Mouse (Mus musculus) embryonic fibroblast, embryonic 13.5 days (primary cell): ENCODE data around the gene Pole3. TPM values are rescaled to one million over a fixed set of nuclear protein-coding genes. Genes with fewer than 3 reads are reported as not detected.
A peak's percentile ranks its signal among the peaks of the same experiment; 100 is the strongest.

ENCODE experiments used
- H3K27ac ChIP-seq: 2 replicates; pipeline ENCODE4 v1.5.1; 2012; ENCODE audit warnings: low read length, control low read depth, inconsistent platforms; ENCODE audit not compliant: insufficient read depth
- H3K4me1 ChIP-seq: 2 replicates; pipeline ENCODE4 v1.6.1; 2011; ENCODE audit warnings: low read length; ENCODE audit not compliant: control insufficient read depth, insufficient read depth
- H3K4me3 ChIP-seq: 2 replicates; pipeline ENCODE4 v1.5.1; 2011; ENCODE audit warnings: mild to moderate bottlenecking, control low read depth, low read length; ENCODE audit not compliant: insufficient read depth
- CTCF ChIP-seq: IDR thresholded peaks from 2 replicates; pipeline ENCODE4 v1.5.1; 2011; ENCODE audit warnings: mild to moderate bottlenecking, control low read depth, low read length, moderate library complexity, borderline replicate concordance; ENCODE audit not compliant: insufficient read depth
- POLR2A ChIP-seq: IDR thresholded peaks from 2 replicates; pipeline ENCODE4 v1.6.1; 2011; ENCODE audit warnings: low read depth, mild to moderate bottlenecking, control low read depth, low read length, moderate library complexity
- polyA plus RNA-seq: library from polyadenylated mRNA; stranded (reverse); fragments of >200 nt; gene quantifications from 2 replicates; pipeline ENCODE4 v1.2.4, GENCODE M21; 2011; ENCODE audit warnings: low read depth; ENCODE audit not compliant: missing spikeins, insufficient read length

Pole3 gene
- polyA plus RNA-seq: 39.7 and 40.7 TPM in 2 replicates

DNA sequence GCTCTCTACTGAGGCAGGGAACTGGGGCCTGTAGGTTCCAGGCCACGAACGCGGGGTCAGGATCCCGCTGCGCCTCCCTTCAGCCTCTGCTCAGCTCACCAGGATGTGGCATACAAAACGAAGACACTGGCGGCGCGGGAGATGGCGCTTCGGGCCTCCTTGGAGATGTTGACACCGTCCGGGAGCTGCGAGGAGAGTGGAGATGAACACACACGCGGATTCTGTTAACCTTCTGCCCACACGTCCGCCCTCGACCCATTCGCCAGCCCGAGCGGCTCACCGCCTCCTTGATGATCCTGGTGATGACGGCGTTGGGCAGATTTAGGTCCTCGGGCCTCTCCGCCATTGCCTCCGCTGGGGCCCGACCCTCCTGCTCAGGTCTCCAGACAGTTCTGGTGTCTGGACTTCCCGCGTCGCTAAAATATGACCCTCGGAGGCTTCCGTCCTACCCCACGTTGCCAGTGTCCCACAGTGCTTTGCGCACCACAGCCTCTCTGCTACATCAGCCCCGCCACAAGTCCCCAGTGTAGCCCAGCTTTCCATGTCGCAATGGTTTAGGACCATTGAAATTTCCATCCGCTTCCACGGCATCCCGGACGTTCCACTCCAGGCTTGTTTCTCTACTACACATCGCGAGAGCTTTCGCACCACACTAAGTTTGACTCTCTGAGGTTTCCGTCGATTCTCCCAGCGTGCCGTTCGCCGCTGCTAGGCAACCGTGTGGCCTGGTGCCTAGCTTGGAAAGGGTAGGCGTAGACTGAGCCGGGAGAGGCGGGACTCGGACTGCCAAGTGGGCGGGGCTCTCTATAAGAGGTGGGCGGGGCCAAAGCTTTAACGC, at the start of gene Pole3, which contains the start of gene 4933430I17Rik:
Gene Pole3, minus strand, starts transcription at position 418 of the 838 bp plus-strand sequence.
Gene 4933430I17Rik, plus strand, starts transcription at position 719 of the 838 bp plus-strand sequence.
- peak within 1 kb of the TSS; percentile 98 for H3K27ac ChIP-seq
- H3K4me1 ChIP-seq: peaks cover 3% of the 10 kb centered on the region; the same call in 1 of the 2 replicates
- TF ChIP-seq CTCF (no peak), POLR2A (peak; percentile 49; the same call in 1 of the 2 replicates)
- peak within 1 kb of the TSS; percentile 69 for H3K4me3 ChIP-seq

DNA sequence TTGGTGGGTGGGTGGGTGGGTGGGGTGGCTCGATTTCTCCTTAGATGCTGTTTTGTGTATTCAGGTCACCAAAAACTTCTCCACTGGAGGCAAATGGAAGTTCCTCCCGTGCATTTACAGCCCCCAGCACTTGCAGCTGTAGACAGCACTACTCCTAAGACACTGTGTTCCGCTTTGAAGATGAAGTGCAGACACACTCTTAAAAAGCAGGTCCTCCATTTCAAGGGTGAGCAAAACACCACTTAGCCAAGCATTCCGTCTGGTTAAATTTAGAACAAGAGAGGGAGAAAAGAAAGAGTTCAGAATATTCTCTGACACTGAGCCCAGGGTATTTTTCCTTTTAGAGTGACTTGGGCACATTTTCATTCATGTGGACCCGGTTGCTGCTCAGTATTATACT, 45.2 kb upstream of the Pole3 start:
- Histone ChIP-seq H3K4me1 (no peaks in the 10 kb centered on the region), H3K4me3 (no peak overlapping the region), H3K27ac (no peak overlapping the region)
- TF ChIP-seq CTCF (no peak), POLR2A (no peak)

DNA sequence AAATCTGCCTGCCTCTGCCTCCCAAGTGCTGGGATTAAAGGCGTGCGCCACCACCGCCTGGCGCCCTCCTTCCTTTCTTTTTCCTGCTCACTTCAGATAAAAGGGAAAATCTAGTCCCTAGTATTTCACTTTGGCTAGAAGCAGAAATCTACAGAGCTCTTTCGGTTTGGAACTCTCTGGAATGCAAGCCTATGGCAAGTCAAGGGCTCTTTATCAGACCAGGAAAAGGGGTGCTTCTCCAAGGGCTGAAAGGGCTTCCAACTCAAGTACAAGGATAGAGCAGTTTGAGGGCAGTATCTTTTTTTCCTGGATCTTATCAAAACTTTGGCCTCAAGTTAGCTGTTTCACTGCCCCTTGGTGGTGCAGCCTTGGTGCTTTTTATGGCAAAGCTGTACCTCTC, 44.7 kb upstream of the Pole3 start:
- TF ChIP-seq CTCF (no peak), POLR2A (no peak)
- Histone ChIP-seq H3K27ac (no peak overlapping the region), H3K4me3 (no peak overlapping the region), H3K4me1 (no peaks in the 10 kb centered on the region)

DNA sequence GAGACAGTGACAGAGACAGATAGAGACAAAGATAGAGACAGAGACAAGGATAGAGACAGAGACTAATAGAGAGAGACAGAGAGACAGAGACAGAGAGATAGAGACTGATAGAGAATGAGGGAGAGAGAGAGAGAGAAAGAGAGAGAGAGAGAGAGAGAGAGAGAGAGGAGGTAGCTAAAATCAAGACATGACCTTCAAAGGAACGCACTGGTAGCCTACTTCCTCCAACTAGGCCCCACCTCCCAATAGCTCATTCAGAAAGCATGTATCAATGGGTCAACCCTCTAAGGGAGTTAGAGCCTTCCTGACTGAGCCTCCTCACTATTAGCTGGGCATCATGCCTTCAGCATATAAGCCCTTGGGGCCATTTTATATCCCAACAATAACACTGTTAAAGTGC, 43.5 kb upstream of the Pole3 start:
- no peaks in the 10 kb centered on the region for H3K4me1 ChIP-seq
- H3K4me3 ChIP-seq: no peak overlapping the region
- TF ChIP-seq POLR2A: no peak
- TF ChIP-seq CTCF: no peak
- no peak overlapping the region for H3K27ac ChIP-seq

DNA sequence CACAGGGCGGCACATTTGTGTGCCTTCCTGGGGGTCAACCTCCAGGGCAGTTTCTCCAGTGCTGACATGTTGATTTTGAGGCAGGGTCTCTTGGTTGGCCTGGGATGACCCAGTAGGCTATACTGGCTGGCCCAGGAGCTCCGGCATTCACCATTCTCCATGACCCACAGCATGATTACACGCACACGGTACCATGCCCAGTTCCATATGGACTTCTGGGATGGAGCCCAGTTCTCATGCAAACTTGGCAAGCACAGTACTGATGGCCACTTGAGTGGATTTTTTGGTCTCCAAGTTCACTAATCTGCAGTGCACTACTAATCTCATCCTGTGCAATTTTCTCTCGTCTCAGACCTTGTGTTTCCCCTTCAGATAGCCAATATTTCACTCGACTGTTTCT, 42.8 kb upstream of the Pole3 start:
- Histone ChIP-seq H3K4me1 (no peaks in the 10 kb centered on the region), H3K4me3 (no peak overlapping the region), H3K27ac (no peak overlapping the region)
- TF ChIP-seq CTCF (no peak), POLR2A (no peak)

DNA sequence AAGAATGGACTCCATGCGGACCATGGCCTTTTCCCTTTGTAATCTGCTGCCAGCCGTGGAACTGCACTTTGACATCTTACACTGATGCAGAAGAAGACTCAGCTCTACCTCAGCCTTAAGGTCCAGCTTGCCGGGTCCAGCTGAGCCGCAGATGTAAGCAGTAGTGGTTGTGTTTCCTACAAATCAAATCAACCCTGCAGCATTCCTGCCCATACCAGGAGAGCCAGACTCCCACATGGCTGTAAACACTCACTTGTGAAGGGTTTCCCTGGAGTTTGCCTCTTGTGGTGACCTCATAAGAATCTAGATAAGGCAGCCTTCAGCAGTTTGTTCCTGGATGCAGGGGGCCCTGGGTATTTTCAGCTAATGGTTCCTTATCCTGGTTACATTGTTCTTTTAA, 41.7 kb upstream of the Pole3 start:
- H3K4me3 ChIP-seq: no peak overlapping the region
- no peaks in the 10 kb centered on the region for H3K4me1 ChIP-seq
- no peak overlapping the region for H3K27ac ChIP-seq
- no peak for TF ChIP-seq POLR2A

DNA sequence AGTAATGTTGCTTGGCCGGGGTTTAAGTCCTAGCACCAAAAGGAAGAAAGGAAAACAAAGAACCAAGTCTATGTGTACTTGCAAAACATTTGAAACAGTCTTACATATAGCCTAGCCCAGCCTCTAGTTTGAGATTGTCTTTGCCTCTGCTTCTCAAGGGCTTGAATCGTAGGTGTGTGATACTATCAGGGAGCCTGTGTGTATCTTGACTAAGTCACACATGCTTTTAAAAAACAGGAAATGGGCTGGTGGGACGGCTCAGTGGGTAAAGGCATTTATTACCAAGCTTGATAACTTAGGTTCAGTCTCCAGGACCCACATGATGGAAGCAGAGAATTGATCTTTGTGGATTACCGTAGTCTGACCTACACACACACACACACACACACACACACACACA, 37.1 kb upstream of the Pole3 start:
- TF ChIP-seq POLR2A (no peak), CTCF (no peak)
- no peak overlapping the region for H3K4me3 ChIP-seq
- no peaks in the 10 kb centered on the region; the same call in 1 of the 2 replicates for H3K4me1 ChIP-seq
- no peak overlapping the region for H3K27ac ChIP-seq

DNA sequence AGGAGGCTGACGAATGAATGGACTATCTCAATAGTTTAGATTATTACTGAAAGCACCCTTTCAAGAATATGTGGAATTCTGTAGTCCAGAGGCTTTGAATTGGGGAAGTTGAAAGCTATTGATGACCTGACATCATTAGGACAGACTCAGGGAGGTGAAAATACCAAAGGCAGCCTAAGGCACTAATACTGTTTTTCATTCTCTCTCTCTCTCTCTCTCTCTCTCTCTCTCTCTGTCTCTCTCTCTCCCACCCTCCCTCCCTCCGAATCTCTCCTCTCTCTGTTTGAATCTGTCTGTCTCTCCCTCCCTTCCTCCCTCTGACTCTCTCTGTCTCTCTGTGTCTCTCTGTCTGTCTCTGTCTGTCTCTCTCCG, 36.7 kb upstream of the Pole3 start:
- Histone ChIP-seq H3K27ac (no peak overlapping the region), H3K4me3 (no peak overlapping the region)

DNA sequence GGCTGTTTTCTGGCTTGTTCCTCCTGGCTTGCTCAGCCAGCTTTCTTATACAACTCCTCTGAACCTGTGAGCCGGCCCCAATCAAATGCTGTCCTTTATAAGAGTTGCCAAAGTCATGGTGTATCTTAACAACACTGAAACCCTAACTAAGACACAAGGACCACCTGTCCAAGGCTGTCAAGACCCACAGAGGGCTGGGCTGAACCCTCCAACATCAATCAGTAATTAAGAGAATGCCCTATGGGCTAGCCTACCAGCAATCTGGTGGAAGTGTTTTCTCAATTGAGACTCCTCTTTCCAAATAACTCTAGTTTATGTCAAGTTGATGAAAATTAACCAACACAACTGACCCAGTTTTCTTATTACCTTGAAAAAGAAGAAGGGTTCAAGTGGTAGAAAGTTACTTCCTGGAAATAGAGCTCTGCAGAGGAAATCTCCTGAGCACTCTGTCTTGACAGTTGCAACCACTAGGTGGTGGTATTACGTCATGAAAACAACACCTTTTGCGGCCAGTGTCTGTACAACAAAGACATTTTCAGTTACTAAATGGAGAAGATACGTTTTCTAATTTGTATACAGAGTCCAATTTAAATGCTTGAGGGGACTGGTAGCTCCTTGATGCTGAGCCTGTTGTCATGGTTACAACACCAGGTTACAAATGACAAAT, 36.2 kb upstream of the Pole3 start:
- Histone ChIP-seq H3K4me1 (no peaks in the 10 kb centered on the region; the same call in 1 of the 2 replicates), H3K27ac (no peak overlapping the region), H3K4me3 (no peak overlapping the region)
- no peak for TF ChIP-seq CTCF
- no peak for TF ChIP-seq POLR2A

More for the DNA sequence above, 36.7 kb upstream of the Pole3 start:
- no peak for TF ChIP-seq CTCF
- no peak for TF ChIP-seq POLR2A
- H3K4me1 ChIP-seq: no peaks in the 10 kb centered on the region; the same call in 1 of the 2 replicates
